Mouse (Mus musculus): ENCODE measurements around the gene Rheb. TPM values are rescaled to one million over a fixed set of nuclear protein-coding genes. Genes with fewer than 3 reads are reported as not detected.
"Not testable (repeated sequence)": the region's sequence is repeated elsewhere in the genome, so short reads cannot be mapped to it uniquely, and the experiment has no call there.

The Rheb gene
- 100 to 1,000 TPM; 113 to 119 TPM for total RNA-seq (2021)
- long read RNA-seq, full-length matches to known transcripts = 181 of 192 reads
- long read RNA-seq, partial matches to known transcripts = 2 of 192 reads
- long read RNA-seq, other reads (novel, unspliced or antisense) = 9 of 192 reads

DNA sequence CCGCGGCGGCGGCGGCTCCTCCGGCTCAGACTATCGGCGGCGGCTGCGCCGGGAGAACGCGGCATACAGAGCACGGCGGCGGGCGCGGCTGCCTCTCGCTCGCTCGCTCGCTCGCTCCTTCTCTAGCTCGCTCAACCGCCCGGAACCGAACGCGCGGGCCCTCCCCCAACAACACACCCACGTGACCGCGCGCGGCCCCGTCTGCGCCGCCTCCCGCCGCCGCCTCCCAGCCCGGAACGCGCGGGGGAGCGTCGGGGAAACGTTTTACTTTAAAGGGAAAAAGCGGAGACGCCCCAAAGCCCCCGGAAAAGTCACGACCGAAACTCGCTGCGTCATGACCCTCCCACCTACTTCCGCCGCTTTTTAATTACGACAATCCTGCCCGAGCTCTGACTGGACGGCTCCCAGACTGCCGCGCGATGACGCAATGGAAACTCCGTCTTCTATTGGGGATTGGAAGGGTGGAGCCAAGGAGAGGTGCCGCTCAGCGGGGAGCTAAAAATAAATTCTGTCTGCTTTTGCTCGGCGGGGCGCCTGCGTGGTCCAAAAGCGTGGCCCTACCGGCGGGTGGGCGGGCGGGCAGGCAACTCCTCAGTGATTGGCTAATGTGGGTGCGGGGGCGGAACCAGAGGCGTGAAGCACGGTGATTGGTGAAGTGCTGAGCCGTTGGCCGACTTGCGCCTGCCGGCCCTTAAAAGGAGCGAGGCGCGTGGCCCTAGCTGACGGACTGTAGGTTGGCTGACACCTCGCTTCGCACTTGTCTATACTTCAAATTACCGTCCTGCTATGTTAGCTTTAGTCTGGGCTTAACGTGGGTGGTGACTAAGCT is at the start of gene Rheb:
Gene Rheb, minus strand, starts transcription at position 351 of the 829 bp plus-strand sequence.
- DNase-seq (ENCODE audit: low spot score in 2 of 2) = peak; percentile 99

DNA sequence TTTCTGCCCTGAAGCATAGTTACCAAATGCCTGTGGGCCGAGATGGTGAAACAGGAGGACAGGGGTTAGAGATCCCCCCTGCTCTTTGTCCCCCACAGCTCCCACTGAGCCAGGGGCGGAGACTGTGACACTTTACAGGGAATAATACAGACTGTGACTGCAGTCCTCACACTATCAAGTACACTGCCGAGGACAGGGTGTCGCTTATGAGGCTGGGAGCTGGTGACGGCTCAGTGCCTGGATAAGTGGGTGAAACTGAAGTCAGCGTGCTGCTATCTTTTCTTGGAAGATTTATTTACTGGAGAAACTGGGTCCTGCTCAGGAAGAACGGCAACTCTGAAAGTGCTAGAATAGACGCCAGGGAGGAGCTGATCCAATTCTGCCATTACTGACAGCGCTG is 47.4 kb upstream of the Rheb start:
- no peak for DNase-seq (ENCODE audit: low spot score in 2 of 2)

DNA sequence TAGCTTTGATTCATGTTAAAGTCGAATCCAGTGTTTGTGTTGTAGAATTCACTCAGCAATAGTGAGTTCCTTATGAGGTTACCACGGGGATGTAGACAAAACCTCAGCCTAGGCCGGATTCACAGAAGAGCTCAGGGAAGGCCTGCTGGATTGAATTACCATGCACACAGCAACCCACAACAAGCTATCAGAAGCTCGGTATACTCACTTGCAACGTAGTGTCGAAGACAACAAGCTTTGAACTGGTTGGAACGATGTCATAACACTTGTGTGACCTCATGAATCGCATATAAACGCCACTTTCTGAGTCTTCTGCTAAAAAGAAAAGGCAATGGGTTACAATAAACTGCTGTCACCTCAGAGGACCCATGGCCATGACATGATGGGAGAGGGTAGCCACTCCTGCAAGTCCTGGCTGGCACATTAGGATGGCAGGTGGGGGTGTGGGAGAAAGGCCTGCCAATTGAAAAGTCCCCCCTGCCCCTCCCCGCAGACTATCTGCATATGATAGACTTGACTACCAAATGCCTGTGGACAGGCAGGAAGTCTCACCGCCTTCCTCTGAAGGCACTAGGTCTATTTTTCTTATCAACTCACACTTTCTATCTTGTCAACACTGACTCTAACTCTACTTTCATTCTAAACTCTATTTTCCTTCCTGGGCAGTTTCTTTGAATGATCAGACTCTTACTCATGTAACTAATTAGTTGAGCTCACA is 46.6 kb upstream of the Rheb start:
- no peak for DNase-seq (ENCODE audit: low spot score in 2 of 2)

DNA sequence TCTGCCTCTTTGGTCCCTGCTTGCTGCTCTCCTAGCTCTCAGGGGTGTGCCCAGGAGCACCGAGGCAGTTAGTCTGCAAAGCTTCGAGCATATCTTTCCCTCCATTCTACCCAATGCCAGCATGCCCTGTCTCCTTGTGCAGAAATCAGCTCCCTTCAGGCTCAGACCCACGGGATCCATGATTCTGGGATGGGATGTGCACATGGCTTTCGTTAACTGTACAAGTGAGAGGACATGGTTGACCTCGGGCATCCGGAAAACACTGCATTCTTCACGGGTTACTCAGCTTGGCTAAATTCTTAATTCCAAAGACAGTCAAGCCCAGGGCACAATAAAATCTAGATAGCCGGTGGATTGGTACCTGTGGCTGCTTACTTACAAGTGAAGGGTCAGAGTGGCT is 44.8 kb upstream of the Rheb start:
- no peak for DNase-seq (ENCODE audit: low spot score in 2 of 2)

DNA sequence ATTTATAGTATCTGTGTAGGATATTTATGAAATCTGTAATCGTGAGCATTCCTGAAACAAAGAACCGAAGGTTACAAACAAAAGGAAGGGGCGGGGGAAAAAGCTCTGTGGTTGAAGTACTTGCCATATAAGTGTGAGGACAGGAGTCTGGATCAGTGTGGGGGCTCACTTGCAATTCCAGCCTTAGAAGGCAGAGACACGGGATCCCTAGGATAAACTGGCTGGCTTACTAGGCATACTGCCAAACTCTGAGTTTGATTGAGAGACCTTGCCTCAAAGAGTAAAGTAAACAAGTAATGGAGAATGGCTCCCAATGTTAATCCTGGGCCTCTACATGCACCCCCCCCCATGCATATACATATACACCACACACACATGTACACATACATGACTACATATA is 36.3 kb upstream of the Rheb start:
- DNase-seq (ENCODE audit: low spot score in 2 of 2) = no peak

DNA sequence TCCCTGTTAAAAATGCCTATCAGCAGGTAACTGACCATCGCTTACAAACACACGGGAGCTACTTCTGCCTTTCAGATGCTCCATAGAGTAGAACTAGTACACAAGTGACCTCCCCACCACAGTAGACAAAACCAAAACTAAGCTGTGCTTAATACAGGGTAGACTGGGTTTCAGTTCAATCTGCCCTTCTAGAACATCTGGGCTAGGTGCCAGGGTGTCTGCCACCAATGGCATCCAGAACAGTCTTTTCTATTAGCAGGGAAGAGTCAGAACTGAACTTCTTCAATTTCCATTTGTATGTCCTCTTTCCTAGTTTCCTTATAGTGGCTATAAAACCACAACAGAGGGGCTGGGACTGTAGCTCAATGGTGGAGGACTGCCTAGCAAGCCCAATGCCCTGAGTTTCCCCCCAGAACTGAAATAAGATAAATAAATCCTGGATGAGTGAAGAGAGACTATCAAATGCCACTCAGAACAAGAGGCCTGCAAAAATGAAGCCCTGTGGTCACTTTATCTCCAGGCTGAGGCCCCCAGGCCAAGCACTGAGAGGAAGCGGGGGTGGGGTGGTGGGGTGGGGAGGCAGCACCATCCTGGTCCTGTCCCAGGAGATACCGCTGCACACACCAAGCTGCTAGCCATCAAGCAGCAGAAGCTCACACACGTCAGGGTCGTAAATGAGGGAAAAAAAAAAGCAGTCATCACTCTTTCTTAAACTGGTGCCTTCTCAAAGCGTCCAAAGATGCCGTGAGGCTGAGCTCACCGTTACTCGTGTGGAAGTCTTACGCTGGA is 35.6 kb upstream of the Rheb start:
- DNase-seq (ENCODE audit: low spot score in 2 of 2) = no peak

DNA sequence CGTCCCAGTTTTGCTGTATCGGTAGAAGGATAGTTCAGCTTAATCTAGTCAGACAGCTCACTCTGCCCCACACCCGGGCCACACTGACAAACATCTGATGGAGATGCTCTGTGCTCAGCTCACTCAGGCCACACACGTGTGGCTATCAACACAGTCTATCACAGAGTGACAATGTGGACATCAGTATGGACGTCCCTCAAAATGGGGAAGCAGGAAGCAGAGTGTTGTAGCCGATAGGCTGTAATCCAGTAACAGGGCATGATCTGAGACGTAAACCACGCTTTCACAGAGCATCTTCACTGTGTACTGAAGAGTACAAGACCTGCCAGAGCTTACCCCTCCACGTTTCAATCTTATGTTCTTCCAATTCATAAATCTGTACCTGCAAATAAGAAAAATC is 34.2 kb upstream of the Rheb start:
- DNase-seq (ENCODE audit: low spot score in 2 of 2) = no peak

DNA sequence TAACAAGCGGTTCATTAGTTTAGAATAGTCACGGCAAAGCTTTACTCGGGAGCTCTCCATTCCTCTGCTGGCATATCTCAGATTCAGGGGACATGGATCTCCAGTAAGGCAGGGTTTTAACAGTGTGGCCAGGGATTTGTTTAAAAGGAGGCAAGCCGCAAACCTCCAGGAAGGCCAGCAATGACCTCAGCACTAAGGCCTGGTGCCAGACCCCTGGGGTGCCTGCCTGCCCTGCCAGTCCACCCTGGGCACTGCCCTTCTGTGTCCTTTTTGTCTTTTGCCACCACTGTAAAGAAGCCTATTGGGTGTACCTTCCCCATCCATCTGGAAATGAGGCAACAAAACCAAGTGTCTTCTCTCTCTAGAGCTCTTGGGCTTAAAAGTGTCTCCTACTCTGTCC is 31.7 kb upstream of the Rheb start:
- DNase-seq (ENCODE audit: low spot score in 2 of 2) = peak in 1 of 2 experiments; percentile 37

DNA sequence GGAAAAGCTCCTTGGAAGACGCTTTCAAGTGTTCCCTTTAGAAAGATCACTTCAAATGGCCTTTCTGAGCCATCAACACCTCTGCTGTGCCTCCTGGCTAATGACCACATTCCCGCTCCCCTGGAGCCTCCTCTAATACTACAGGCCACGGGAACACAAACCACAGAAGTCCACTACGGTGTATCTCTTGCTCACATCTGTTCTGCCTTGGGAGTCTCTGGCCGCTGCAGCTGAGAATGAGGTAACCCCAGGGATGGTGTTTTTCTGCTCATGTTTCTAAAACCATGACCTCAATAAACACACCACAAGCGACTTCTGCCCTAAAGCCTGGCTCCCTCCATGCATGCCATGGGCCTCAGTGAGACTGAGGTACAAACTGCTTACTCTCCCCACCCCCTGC is 30.8 kb upstream of the Rheb start:
- DNase-seq (ENCODE audit: low spot score in 2 of 2) = no peak

DNA sequence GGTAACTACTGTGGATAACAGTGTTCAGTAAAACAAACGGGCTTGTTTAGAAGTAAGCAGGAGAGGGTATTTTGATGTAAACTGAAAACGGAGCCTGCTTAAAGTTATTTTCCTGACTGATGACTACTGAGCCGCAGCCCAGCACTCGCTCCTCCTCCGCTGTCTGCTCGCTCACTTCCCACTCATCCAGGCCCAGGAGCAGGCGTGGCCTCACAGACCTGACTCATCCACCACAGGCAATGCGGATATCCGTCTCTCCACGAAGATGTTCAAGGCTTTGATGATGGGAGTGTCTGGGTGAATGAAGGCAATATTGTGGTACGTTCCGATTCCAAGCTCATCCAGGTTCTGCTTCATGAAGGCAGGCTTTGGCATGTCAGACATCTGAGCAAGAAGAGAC is 28.9 kb upstream of the Rheb start:
- DNase-seq (ENCODE audit: low spot score in 2 of 2) = peak; percentile 58 to 65

DNA sequence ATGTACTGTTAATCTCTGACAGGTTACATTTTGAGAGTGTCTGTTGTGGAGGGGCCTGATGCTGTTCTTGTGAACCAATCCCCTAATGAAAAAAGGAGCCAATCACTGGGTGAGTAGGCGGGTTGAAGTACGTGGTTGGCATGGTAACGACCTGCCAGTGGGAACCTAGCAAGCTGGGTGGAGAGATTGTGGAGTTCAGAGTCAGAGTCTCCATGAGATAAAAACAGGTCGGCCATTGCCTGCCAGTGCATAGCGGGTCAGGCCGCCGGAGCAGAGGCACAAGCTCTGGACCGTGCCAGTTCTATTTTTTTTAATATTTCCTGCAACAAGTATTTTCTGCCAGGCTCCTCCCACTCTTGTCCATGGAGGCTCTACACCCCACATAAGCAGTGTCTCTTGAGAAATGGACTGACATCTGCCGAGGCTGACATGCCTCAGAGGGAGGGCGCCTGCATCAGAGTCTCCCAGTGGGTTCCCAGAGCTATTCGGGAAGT is 27.4 kb upstream of the Rheb start:
- peak in 1 of 2 experiments; percentile 32 for DNase-seq (ENCODE audit: low spot score in 2 of 2)

DNA sequence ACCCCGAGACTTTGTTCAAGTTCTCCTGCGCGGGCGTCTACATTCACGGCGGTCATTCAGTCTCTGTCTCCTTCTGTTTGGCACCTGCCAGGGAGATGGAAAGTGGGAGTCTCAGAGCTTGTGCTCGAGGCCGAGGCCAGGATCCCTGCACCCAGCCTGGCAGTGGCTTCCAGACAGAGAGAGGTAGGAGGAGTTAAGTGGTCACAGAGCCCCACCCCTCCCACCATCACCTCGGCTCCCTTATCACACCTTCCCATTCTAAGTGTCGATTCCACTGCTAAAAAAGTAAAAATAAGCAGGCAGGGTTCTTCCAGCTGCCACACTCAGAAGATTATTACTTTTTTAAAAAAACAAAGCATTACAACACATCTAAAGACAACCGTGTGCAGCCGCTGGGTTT is 21.4 kb upstream of the Rheb start:
- DNase-seq (ENCODE audit: low spot score in 2 of 2) = no peak

DNA sequence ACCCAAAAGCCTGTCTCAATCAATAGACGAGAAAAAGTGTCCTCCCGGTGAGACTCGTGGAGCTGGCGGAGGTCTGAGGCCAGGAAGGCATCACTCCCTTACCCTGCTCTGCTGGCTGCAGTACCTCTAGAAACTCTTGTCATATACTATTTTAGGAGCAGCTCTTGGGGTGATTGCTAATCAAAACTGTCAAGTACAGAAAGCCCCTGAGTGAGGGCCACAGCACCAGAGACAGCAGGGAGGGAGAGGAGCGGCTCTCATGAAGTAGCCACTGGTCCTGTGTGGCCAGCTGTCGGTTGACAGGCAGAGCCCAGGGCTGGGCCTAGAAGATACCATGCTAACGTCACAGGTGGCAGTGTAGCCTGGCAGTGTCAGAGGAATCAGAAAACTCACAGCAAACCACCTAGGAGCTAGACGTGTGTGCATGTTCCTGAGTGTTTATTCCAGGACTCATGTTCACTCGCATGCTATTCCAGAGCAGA is 19.1 kb upstream of the Rheb start:
- no peak for DNase-seq (ENCODE audit: low spot score in 2 of 2)

DNA sequence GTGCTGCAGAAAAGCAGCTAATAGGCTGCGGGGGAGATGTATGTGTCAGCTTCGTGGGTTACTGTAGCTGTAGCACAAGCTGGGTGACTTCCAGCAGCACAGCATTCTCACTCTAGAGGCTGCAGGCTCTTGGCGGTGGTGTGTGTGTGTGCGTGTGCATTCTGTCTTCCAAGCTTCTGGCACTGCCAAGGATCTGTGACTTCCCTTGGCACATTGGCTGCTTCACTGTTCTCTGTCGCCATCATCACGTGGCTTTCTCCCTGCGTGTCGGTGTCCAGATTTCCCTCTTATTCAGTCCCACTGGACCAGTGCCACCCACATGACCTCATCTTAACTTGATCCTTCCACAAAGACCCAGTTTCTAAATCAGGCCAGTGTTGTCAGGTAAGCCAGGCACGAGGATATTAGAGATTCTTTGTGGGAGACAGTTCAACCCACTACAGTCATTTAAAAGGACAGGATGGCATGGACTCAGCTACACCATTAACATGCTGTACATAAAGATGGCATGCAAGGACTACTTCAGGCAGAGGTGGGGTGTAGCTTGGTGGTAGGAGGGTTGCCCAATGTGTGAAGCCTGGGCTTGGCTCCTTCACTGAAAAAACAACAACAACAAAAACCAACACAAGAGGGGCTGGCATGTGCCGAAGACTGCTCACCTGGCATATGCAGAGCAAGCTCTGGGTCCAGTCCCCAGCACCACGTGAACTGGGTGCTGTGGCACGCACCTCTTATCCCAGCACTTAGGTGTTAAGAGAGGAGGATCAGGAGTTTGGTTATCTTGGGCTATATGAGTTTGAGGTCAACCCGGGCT is 18.4 kb upstream of the Rheb start:
- peak; percentile 70 to 78 for DNase-seq (ENCODE audit: low spot score in 2 of 2)

DNA sequence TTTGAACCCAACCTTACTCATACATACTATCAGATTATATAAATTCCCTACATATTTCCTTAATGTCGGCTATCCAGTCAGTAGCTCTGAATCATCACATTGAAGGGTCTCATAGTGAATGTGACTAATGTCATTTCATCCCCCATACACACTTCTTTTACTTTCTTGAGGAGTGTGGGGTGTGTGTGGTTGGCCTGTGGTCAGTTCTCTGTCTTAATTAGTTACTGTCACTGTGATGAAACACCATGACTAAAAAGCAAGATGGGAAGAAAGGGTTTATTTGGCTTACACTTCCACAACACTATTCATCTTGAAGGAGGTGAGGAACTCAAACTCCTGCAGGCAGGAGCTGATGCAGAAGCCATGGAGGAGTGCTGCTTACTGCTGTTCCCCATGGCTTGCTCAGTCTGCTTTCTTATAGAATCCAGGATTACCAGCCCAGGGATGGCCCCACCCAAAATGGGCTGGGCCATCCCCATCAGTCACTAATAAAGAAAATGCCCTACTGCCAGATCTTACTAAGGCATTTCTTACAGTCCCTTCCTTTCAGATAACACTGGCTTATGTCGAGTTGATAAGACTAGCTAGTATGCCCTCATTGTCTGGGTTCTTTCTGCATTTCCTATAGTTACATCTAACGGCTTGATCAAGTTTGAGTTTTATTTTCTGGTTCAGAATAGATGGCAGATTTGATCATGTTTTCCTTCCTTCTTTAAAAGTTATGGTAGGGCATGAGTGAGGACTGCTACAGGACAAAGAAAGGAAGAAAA is 17.5 kb upstream of the Rheb start:
- no peak for DNase-seq (ENCODE audit: low spot score in 2 of 2)

DNA sequence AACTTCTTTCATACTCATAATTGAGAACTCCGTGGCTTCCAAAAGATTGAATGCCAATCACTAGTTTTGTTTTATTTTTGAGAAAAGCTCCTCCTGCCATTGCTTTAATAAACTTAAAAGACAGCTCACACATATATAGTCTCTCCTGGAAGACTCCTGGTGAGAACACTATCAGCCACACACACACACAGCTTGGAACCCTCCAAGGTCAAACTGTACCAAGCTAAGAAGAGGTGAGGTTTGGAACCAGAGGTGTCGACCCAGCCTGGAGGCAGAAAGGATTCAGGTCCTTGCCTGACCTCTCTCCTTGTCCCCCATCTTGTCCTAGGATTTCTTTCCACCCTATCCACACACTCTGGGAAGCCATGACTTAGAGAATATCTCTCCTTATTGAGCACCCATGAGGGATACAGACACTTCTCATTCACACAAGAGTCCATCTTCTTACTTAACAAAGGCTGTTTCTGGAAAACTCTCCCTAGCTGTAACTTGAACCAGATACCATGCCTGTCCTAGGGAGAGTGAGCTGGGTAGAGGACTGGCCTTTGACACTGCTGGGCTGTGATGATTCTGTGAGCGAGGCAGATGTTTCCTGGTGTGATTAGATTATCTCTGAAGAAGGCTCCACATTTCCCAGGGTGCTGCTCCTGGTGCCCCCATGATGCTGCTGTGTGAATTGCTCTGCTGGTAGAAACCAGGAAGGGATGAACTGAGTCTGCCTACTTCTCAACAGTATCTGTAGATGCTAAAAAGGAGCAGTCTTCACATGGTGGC is 12.6 kb upstream of the Rheb start:
- DNase-seq (ENCODE audit: low spot score in 2 of 2) = no peak

DNA sequence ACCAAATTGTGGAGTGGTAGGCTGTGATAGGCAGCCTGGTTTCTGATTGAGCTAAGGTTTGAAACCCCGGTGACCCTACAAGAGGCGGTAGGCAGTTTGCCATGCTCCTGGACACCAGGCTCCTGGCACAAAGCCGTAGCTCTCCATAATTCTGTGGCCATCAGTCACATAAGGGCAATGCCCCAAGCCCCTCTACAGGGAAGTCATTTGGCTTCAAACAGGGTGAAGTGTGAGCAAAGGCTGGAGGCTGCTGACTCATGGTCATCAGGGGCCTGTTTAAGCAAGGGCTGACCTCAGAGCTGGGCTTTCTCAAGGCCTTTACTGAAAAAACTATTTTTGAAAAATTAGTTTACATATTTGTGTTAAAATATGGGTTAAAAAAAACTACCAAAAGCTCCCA is 11.8 kb upstream of the Rheb start:
- no peak for DNase-seq (ENCODE audit: low spot score in 2 of 2)

DNA sequence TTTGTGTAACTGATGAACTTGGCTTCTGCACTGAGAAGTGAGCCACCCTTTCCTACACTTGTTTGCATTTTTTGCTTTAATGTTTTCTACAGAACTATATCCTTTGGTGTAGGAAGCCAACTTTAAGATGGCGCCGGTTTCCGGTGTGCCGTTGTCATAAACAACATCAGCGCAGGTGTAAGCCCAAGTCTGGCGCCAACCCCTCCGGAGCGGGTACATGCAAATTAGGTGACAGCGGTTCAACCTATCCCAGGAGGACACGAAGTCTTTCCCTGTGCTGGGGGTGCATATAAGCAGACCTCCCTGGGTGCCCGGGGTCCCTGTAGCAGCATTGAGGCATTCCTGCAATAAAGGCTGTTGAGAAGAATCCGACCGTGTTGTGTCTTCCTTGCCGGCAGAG is 5.8 kb upstream of the Rheb start:
- not testable (repeated sequence) for DNase-seq (ENCODE audit: low spot score in 2 of 2)

DNA sequence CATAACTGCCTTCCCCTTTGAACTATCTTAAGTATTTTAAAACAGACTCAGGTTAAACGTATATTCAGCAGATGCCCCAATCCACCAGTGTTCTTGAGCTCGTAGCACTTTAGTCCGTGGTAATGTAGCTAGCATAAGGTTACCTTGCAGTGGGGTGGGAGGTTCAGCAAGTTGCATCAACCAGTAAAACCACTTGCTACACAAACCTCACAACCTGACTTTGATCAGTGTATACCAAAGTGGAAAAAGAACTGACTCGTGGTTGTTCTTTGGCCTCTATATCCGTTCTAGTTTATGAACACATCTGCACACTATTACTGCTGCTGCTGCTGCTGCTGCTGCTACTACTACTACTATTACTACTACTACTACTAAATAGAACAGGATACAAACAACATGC is 1.4 kb upstream of the Rheb start:
- DNase-seq (ENCODE audit: low spot score in 2 of 2) = no peak
